Mouse (Mus musculus) liver, adult 2 months (tissue): ENCODE results near the gene Olfr544.

Experiments used
- CTCF ChIP-seq: fragments of 200-500 bp; IDR thresholded peaks from 2 replicates; pipeline ENCODE4 v1.5.1; 2011; ENCODE audit warnings: low read depth, low read length, control low read depth
- POLR2A ChIP-seq: fragments of 200-500 bp; IDR thresholded peaks from 2 replicates; pipeline ENCODE4 v1.6.1; 2011; ENCODE audit warnings: low read length, control low read depth; ENCODE audit not compliant: insufficient read depth; ENCODE audit errors: extremely low read depth

DNA sequence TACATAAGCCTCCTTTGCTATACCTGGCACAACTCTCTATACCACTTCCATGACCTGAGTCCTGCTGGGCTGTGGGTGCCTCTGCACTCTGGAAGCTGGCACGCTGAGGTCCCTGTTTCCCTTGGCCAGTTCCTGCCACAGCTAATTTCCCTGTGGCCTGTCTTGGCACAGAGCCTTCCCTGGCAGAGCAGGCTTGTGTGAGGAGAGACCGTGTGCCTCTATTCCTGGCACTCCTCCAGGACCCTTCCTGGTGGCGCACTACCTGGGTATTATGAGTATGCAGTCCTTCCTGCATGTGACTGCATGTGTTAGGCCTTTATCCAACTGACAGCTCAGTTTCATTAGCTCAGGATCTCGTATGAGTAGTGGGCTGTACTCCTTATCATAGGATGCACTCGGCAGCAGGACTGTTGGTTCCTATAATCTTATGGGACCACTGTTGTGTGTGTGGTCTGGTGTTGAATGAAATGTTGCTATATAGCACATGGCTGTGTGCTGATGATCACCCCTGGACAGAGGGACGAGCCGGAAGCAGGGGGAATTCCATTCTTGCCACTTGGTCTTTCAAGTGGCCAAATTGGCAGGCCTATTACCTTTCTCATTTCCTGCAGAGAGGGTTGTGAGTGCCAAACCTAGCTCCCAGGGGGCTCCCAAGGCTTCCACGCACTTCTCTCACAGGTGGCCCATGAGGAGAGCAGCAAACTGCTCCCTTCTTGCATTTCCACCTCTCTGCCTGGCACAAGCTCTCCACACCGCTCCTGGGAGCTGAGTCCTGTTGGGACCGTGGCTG, 28.3 kb upstream of the Olfr544 start:
- TF ChIP-seq CTCF, result no peak
- TF ChIP-seq POLR2A, result no peak
